Mouse (Mus musculus) neural tube, embryonic 12.5 days (tissue): ENCODE measurements around the gene Fam168b. TPM values are rescaled to one million over a fixed set of nuclear protein-coding genes. Genes with fewer than 3 reads are reported as not detected.

ENCODE experiments used
- polyA plus RNA-seq: library from polyadenylated mRNA; unstranded; fragments of >200 nt; fragmentation: Nextera tagmentation; extraction: Ambion mirVana; gene quantifications from 2 replicates; pipeline ENCODE4 v1.2.1, GENCODE M21; 2016

Gene Fam168b
- polyA plus RNA-seq, 1 experiment from 2014 or later: 174 TPM

Other genes with a start within 250 kb of the Fam168b start
- gene Plekhb2, start 6.9 kb upstream of the Fam168b start, polyA plus RNA-seq: 61.9 and 62.3 TPM in 2 replicates